Mouse (Mus musculus) macrophage (primary cell): ENCODE data around the gene Sult2b1. TPM values are rescaled to one million over a fixed set of nuclear protein-coding genes. Genes with fewer than 3 reads are reported as not detected.

Experiments used
- H3K27ac ChIP-seq: fragments of 350-480 bp; formaldehyde crosslinking; 2 replicates; pipeline ENCODE4 v1.9.0; 2021
- H3K36me3 ChIP-seq: fragments of 350-480 bp; formaldehyde crosslinking; 2 replicates; pipeline ENCODE4 v1.9.0; 2021; ENCODE audit errors: inconsistent target
- H3K4me3 ChIP-seq: fragments of 350-480 bp; formaldehyde crosslinking; 2 replicates; pipeline ENCODE4 v1.9.0; 2021; ENCODE audit errors: inconsistent target
- H3K79me2 ChIP-seq: fragments of 350-480 bp; formaldehyde crosslinking; 2 replicates; pipeline ENCODE4 v1.9.0; 2021; ENCODE audit errors: inconsistent target
- WGBS: methylation state at CpG from one replicate; pipeline ENCODE4 v1.1.7; 2026; ENCODE audit warnings: inconsistent platforms; ENCODE audit not compliant: missing documents; 5-methylcytosine and 5-hydroxymethylcytosine counted together
- polyA plus RNA-seq: library from polyadenylated mRNA; stranded (reverse); fragments of 250-400 nt; gene quantifications from 3 replicates; pipeline ENCODE4 v1.2.4, GENCODE M21; 2018; ENCODE audit warnings: inconsistent platforms

Gene Sult2b1
- polyA plus RNA-seq, 1 experiment from 2014 or later: 0.55 TPM

DNA sequence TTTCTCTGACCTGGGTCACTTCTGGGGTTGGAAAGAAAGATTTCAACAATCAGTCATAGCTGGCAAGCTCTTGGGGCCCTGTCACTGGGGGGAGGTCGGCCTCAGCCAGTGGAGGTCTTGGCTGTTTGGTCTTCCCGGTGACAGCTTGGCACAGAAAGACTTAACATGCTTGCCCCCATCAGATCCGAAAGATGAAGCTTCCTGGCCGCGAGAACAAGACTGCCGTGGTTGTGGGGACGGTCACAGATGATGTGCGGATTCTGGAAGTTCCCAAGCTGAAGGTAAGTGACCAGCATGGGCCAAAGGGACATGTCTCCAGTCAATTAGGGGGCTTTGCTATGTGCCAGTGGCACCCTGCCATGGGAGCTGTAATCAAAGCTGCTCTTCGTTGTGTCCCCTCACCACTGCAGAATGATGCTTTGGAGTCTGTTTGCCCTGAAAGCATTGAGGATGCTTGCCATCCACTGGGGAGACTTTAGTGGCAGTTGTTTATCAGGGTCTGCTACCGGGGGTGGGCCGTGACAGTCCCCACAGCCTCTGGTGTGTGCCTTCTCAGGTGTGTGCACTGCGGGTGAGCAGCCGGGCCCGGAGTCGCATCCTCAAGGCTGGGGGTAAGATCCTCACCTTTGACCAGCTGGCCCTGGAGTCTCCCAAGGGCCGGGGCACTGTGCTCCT is 64.6 kb downstream of the Sult2b1 start:
- Histone ChIP-seq H3K36me3 (peaks cover 9% of the 10 kb centered on the region; the same call in 1 of the 2 replicates), H3K79me2 (peaks cover 37% of the 10 kb centered on the region), H3K27ac (no peak overlapping the region), H3K4me3 (no peak overlapping the region)
- 92% methylated on average over 9 of the region's 16 CpGs for WGBS

DNA sequence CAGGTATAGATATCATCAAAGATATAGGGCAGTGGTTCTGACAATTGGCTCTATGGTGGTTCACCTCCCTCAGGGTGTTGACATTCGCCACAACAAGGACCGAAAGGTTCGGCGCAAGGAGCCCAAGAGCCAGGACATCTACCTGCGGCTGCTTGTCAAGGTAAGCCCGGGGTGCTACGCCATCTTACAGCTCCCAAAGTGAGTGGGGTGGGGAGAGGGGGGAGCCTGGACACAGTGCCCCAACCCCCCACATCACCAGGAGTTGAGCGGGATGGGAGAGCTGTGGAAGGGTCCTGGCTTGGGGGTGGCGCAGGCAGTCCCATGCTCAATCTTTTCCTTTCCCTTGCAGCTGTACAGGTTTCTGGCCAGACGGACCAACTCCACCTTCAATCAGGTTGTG is 65.3 kb downstream of the Sult2b1 start:
- H3K36me3 ChIP-seq: peaks cover 9% of the 10 kb centered on the region; the same call in 1 of the 2 replicates
- peaks cover 44% of the 10 kb centered on the region for H3K79me2 ChIP-seq
- H3K27ac ChIP-seq: no peak overlapping the region
- H3K4me3 ChIP-seq: peak overlapping the region; percentile 81; the same call in 1 of the 2 replicates
- 91% methylated on average over 10 of the region's 10 CpGs for WGBS

DNA sequence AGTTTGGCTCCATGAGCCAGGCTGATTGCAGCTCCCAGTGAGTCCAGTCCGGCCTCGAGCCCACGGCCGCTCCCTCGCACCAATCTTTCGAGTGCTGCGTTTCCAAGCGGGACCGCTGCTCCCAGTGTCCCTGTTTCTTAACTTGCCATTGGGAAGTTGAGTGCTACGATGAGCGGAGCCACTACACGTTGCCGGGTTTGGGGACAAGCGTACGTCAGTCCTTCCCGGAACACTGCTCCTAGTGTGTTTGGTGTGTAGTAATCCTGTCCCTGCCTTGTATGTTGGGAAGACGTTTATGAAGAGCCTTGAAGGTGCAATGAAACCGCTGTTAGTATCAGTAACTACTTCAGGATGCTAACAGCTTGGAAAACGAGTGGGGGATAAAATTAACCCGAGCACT is 66.1 kb downstream of the Sult2b1 start:
- Histone ChIP-seq H3K79me2 (peaks cover 52% of the 10 kb centered on the region), H3K36me3 (peaks cover 12% of the 10 kb centered on the region; the same call in 1 of the 2 replicates), H3K4me3 (peak overlapping the region; percentile 81), H3K27ac (peak overlapping the region; percentile 98)
- 0% methylated on average over 20 of the region's 20 CpGs for WGBS

DNA sequence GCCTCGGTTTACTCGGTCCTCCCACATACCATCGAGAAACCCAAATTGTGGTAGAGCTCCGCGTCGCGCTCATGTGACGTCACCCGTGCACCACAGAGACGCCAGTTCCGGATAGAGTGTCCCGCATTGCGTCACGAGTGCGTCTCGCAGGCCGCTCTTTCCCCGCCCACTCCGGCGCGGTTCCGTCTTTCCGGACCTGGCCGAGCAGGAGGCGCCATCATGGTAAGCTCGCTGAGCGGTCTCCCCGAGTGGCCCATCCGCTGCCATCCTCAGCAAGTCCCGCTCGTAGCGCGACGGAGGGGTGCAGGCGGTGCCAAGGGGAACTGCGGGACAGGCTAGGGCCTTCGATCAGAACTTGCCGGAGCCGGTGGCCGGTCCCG is 66.6 kb downstream of the Sult2b1 start, which contains the start of gene Sphk2:
TSS of gene Sphk2 (minus strand) at position 85 of the 380 bp plus-strand sequence.
- WGBS: under 1% methylated on average over 41 of the region's 41 CpGs
- Histone ChIP-seq H3K4me3 (peak within 1 kb of the TSS; percentile 81), H3K27ac (peak within 1 kb of the TSS; percentile 98), H3K36me3 (peaks cover 15% of the 10 kb centered on the region; the same call in 1 of the 2 replicates), H3K79me2 (peaks cover 56% of the 10 kb centered on the region)

DNA sequence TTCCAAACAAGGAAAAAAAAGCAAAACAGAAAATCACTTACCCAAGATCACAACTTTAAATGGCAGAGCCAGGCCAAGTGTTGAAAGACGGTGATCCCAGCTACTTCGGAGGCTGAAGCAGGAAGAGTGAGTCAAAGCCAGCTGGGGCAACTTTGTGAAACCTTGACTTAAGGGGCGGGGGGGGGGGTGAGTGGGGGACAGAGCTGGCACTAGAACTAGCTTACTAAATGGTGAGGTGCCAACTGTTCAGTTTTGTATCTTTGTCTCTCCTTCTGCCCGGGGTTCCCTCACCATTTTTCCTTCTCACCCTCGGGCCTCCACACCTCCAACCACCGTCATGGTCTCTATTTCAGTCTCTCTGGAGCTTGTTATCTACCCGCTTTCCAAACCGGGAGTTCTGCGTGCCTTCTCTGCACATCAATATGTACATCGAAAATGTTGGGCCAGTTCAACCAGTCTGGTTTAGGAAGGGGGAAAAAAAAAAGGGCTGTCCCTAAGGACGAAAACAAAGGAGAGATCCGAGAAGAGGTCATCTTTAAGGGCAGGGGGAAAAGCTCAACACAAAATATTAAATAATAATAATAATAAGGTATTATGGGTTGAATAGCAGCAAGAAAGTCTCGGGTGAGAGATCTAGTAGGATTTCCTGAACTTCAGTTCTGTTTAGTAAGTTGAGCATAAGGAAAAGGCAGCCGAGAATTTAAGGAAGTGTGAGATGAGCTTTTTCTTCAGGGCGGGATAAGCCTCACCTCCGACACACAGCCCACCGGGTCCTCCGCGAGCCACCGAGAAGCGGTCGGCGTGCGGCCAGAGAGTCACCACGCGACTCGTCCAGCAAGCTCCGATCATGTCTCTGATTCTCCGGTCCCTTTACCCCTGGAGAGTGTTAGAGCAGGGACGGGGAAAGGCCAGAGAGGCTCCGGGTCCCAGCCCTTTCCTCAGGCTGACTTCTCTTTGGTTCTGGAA is 67.2 kb downstream of the Sult2b1 start:
- Histone ChIP-seq H3K79me2 (peaks cover 63% of the 10 kb centered on the region), H3K36me3 (peaks cover 22% of the 10 kb centered on the region), H3K27ac (peak overlapping the region; percentile 98), H3K4me3 (peak overlapping the region; percentile 73)
- WGBS: 5% methylated on average over 31 of the region's 31 CpGs

DNA sequence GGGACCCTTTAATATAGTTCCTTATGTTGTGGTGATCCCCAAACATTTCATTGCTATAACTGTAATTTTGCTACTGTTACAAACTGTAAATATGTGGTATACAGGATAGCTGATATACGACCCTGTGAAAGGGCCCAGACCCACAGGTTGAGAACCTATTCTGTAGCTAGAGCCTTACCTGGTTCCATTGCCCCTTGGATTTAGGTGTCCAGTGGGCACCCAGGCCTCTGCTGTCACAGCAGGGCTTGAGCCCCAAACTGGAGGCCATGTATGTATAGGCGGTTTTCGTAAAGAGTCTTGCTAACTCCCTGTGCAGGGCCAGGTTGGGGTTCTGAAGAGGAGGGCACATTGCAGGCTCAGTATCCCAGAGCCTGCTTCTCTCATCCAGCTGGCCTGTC is 68.0 kb downstream of the Sult2b1 start:
- Histone ChIP-seq H3K27ac (peak overlapping the region; percentile 98), H3K36me3 (peaks cover 29% of the 10 kb centered on the region), H3K4me3 (peak overlapping the region; percentile 73), H3K79me2 (peaks cover 71% of the 10 kb centered on the region)
- WGBS: 65% methylated on average over 3 of the region's 3 CpGs

DNA sequence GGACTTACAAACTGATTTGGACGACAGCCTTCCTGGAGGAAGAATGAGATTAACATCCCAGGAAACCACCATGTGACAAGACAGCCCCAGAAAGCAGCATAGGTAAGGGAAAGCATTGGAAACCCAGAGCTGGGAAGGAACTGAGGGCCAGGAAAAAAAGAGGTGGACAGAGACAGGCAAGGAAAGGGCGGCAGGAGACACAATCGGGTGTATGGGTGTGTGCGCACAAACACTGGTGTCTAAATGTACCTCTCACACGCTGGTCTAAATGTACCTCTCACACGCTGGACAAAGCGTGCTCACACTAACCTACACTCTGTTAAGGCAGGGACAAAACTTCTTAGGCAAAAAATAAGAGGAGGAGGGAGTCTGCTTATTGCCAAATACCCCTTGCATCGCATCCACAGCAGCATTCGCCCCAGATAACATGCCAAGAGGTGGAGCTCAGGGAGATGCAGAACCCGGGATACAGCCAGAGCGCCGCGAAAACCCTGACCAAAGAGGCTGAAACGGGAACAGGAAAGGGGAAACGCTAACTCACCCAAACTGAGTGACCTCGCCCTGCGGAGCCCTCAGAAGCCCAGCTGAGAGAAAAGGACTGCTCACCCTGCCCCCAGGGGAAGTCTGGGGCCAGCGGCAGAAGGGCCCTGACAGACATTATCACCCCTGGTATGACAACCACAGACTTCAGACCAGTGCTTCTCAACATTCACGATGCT is 68.6 kb downstream of the Sult2b1 start:
- Histone ChIP-seq H3K36me3 (peaks cover 35% of the 10 kb centered on the region), H3K4me3 (peak overlapping the region; percentile 73), H3K79me2 (peaks cover 75% of the 10 kb centered on the region), H3K27ac (peak overlapping the region; percentile 98)
- 31% methylated on average over 19 of the region's 19 CpGs for WGBS

DNA sequence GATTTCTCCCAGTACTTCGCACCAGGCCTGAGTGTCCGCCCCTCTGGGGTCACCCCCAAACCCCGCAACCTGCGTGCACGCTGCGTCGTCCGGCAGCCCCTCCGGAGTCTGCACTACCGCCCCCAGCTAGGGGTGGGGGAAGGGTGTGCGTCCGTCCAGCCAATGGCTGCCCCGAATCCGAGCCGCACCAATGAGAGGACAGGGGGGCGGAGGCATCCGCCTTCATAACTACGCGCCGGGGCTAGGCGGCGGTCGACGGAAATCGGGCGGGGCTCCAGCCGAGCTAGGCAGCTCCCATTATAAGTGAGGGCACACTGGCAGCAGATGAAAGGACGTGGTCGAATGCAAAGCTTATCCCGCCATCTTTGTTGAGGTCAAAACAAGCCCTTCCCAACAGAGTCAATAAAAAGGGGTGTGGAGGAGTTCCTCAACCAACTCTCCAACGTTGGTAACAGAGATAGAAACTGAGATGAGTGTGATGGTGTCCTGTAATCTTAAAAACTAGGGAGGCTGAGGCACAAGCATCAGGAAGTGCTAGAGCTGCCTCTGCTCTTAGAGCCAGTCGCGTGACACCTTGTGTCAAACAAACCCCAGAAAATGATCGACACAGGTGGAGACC is 69.3 kb downstream of the Sult2b1 start, which contains the start of gene Rpl18:
TSS of gene Rpl18 (plus strand) at position 368 of the 619 bp plus-strand sequence.
- 6% methylated on average over 34 of the region's 34 CpGs for WGBS
- H3K27ac ChIP-seq: peak within 1 kb of the TSS; percentile 98
- H3K79me2 ChIP-seq: peaks cover 82% of the 10 kb centered on the region
- H3K4me3 ChIP-seq: peak within 1 kb of the TSS; percentile 78
- H3K36me3 ChIP-seq: peaks cover 42% of the 10 kb centered on the region

DNA sequence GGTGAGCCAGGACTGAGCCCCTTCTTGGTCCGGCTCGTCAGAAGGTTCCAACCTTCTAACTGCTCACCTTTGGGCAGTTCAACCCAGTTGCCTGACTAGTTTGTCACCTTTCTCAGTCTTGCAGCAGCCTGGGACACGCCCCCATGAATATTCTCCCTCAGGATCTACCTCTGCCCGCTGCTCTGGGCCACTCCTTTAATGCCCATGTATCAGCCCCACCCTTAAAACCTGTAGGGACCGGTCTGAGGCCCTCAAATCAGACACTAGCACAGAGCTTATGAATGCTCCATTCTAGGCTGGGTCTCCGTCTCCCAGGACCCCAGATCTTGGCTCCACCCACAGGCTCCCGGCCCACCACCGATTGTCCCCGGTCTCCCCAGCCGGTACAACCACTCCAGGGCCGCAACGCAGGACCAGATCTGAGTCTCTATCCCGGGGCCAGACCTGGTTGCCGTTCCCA is 69.8 kb downstream of the Sult2b1 start:
- peak overlapping the region; percentile 58 for H3K27ac ChIP-seq
- 14% methylated on average over 14 of the region's 14 CpGs for WGBS

DNA sequence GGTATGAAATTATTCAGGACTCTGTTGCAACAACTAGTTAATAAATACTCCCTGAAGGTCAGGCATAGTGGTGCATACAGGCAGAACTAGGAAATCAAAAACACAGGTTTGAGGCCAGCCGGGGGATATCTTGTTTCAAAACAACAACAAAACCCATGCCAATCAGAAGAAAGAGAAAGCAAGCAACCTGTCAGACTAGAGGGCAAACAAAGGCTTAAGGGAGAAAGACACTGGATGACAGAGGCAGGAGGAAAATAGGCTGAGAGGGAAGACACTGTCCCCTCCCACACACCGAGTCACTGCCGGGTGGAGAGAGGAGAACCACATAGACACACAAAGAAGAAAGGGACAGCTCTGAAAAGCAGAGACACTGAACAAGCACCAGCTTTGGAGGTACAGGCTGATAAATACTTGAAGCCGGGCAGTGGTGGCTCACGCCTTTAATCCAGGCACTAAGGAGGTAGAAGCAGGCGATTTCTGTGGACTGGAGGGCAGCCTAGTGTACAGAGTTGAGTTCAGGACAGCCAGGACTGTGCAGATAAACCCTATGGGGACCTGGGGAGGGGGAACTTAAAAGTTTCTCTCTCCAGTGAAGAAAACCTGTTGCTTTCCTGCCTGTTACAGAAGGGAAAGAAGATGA is 70.5 kb downstream of the Sult2b1 start:
- Histone ChIP-seq H3K4me3 (peak overlapping the region; percentile 78), H3K79me2 (peaks cover 87% of the 10 kb centered on the region), H3K27ac (peak overlapping the region; percentile 58), H3K36me3 (peaks cover 43% of the 10 kb centered on the region)
- WGBS: 88% methylated on average over 6 of the region's 6 CpGs

More for the DNA sequence above, 69.8 kb downstream of the Sult2b1 start:
- Histone ChIP-seq H3K79me2 (peaks cover 87% of the 10 kb centered on the region), H3K4me3 (peak overlapping the region; percentile 78), H3K36me3 (peaks cover 43% of the 10 kb centered on the region)

DNA sequence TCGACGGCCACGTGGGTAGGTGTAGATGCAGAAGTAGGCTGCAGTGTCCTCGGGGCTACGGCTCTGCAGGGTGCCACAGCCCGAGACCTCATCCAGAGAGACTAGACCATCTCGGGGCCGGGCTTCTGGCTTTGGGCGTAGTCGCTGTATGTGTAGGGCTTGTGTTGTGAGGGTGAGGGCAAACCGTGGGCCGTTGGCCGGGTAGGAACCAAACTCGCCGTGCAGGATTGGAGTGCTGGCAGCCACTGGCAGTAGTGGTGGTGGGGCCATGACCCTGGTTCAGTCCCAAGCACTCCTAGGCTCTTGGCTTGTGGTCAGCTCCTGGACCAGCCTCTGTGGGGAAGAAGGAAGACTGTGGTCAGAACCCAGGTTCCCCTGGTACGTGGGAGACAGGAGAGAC is 71.1 kb downstream of the Sult2b1 start:
- Histone ChIP-seq H3K4me3 (no peak overlapping the region), H3K27ac (no peak overlapping the region), H3K36me3 (peaks cover 43% of the 10 kb centered on the region), H3K79me2 (peaks cover 85% of the 10 kb centered on the region)
- WGBS: 89% methylated on average over 13 of the region's 16 CpGs

DNA sequence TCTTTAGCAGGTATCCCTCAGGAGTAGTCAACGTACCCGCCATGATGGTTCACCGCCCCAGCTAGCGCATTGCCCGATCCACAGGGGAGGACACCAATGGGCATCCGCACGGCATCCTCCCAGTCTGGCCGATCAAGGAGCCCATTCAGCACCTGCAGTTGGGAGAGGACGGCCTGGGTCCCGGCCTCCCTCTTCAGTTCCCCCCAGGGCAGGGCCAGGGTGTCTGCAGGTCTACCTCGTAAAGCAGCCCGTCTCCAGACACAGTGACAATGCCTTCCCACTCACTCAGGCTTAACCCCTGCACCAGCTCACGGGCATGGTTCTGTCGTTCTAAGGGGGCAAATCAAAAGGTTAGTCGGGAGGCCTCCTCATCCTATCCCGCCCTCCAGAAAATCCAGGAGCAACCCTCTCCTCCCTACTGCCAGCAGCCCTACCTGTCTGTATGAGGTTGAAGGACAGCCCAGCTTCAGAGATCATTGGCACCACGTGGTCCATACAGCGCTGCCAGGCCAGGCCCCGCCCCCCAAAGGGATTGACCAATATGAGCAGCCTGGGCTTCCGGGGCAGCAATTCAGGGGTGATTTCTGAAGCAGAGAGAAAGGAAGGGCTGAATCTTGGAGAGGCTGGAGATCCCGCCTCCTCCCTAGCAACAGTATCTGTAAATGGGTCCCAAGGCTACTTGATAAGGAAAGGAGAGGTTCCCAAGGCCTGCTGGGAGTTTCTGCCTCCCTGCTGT is 72.3 kb downstream of the Sult2b1 start:
- H3K36me3 ChIP-seq: peaks cover 43% of the 10 kb centered on the region
- 93% methylated on average over 20 of the region's 21 CpGs for WGBS
- peaks cover 80% of the 10 kb centered on the region for H3K79me2 ChIP-seq
- no peak overlapping the region for H3K27ac ChIP-seq
- no peak overlapping the region for H3K4me3 ChIP-seq
